Mouse (Mus musculus): ENCODE data around the gene Naa38.
"Not testable (repeated sequence)": the region's sequence is repeated elsewhere in the genome, so short reads cannot be mapped to it uniquely, and the experiment has no call there.

The Naa38 gene

DNA sequence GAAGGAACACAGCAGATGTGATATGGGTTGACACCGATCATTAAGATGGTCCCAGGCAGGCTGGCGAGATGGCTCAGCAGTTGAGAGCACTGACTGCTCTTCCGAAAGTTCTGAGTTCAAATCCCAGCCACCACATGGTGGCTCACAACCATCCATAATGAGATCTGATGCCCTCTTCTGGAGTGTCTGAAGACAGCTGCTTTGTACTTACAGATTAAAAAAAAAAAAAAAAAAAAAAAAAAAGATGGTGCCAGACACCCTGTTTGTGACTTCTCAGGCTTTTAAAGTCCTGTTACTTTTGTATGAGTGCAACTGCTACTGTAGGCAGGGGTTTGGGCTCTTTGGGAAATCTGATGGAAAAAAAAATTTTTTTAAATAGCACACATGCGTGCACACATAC, 6.6 kb upstream of the Naa38 start:
- Histone ChIP-seq H3K27me3 (ENCODE audit: control insufficient read depth, insufficient read depth, low read length, poor library complexity, severe bottlenecking) (no peaks in the 10 kb centered on the region), H3K36me3 (ENCODE audit: control insufficient read depth, insufficient read depth, low read length, poor library complexity, severe bottlenecking) (no peaks in the 10 kb centered on the region)
- DNase-seq (ENCODE audit: low read depth, low spot score) = no peak

DNA sequence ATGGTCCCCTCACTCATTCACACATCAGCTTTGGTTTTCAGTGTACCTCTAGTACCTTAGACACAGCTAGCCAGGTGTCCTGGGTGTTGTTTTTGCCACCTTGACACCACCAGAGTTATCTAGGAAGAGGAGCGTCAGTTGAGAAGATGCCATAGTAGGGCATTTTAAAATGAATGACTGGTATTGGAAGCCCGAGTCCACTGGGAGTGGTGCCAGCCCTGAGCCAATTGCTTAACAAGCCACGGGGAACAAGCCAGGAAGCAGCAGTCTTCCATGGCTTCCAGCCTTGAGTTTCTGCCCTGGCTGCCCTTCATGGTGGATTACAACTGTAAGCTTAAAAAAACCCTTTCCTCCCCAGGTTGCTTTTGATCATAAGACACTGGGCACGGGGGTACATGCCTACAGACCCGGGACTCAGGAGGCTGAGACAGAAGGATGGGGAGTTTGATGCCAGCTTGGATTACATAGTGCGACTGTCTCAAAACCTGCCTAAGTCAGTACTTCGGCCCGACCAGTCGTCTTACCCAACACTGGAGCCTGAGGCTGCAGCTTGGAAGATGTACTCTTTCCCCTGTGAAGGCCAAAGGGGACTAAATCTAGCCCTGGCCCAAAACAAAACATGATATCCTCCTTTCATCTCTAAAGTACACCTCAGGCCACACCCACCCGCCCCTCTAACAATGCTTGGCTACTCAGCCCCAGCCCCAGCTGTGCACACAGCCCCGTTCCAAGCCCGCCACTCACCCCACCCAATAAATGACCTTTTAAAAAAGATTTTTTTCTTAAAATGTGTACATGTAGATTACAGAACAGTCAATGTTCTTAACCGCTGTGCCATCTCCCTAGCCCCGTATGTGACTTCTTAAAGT, 5.5 kb upstream of the Naa38 start:
- no peak for DNase-seq (ENCODE audit: low read depth, low spot score)
- no peaks in the 10 kb centered on the region for H3K27me3 ChIP-seq (ENCODE audit: control insufficient read depth, insufficient read depth, low read length, poor library complexity, severe bottlenecking)
- no peaks in the 10 kb centered on the region for H3K36me3 ChIP-seq (ENCODE audit: control insufficient read depth, insufficient read depth, low read length, poor library complexity, severe bottlenecking)

DNA sequence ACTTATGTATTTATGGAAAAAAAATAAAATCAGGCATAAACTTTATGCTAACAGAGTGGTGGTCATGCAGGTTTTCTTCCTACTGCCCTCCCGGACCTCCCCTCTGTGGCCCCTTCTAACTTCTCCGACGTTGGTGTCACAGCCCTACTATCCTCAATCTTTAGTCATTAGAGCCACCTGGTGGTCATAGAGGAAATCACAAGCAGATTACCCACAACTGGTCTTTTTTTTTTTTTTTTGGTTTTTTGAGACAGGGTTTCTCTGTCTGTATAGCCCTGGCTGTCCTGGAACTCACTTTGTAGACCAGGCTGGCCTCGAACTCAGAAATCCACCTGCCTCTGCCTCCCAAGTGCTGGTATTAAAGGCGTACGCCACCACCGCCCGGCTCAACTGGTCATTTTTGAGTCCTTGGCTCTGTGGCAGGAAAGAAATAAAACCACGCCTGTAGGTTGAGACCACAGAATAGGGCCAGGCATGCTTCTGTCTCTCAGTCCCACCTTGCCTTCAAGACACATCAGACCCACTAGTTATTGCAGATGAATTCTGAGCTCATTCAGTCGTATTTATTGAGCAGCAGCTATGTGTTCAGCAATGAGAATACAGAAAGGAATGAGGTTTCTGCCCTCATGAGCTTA, 4.8 kb upstream of the Naa38 start:
- no peaks in the 10 kb centered on the region for H3K27me3 ChIP-seq (ENCODE audit: control insufficient read depth, insufficient read depth, low read length, poor library complexity, severe bottlenecking)
- peak; percentile 88 for DNase-seq (ENCODE audit: low read depth, low spot score)
- H3K36me3 ChIP-seq (ENCODE audit: control insufficient read depth, insufficient read depth, low read length, poor library complexity, severe bottlenecking) = no peaks in the 10 kb centered on the region

DNA sequence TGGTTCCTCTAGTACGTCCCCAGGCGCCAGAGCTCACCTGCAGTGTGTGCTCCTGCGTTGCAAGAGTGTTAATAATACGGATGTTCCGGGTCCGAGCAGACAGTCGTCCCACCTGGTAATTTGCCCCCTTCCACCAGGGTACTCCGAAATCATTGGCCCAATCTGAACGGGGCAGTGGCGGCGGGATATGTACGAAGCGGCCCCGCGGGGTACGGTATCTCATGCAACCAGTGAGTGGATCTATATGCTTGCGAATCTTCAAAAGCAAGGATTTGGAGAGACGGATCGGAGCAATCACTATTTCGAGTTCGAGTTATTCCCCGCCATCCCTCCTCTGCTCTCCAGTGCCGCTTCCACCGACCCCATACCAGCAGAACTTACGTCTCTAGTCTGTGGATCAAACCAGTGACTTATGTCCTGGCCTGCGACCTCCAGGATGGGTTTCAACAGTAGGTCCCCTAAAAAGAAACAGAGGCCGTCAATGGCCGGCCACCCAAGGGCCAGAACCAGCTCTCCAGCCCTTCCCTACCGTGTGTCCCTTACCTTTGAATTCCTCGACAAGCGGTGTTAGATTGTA, 608 bp upstream of the Naa38 start:
- DNase-seq (ENCODE audit: low read depth, low spot score) = peak; percentile 35
- not testable (repeated sequence) for H3K27me3 ChIP-seq (ENCODE audit: control insufficient read depth, insufficient read depth, low read length, poor library complexity, severe bottlenecking); H3K36me3 ChIP-seq (ENCODE audit: control insufficient read depth, insufficient read depth, low read length, poor library complexity, severe bottlenecking)

DNA sequence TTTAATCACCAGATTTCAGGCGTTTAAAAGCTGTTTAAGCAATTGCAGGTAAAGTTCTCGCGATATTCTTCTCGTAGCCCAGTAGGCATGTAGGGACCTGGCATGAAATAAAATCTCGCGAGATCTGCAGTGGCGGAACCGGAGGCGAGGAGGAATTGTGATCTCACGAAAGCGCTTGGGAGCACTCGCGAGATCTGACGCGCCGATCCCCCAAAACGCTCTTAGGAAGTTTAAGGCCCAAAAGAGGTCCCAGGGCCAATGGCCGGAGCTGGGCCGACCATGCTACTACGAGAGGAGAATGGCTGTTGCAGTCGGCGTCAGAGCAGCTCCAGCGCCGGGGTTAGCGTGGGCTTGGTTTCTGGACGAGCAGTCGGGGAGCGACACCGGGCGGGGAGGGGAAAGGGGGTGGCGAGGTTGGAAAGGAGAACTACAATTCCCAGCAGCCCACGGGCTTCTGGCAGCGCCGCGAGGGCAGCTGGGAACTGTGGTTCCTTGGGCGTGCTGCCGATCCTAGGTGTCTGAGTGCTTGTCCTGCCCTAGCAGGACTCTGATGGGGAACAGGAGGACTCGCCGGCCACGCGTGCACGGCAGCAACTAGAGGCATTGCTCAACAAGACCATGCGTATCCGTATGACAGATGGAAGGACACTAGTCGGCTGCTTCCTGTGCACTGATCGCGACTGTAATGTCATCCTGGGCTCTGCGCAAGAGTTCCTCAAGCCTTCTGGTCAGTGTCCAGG, 517 bp downstream of the Naa38 start:
- peaks cover 2% of the 10 kb centered on the region; the same call in 1 of the 2 replicates for H3K36me3 ChIP-seq (ENCODE audit: control insufficient read depth, insufficient read depth, low read length, poor library complexity, severe bottlenecking)
- peak; percentile 99 for DNase-seq (ENCODE audit: low read depth, low spot score)
- H3K27me3 ChIP-seq (ENCODE audit: control insufficient read depth, insufficient read depth, low read length, poor library complexity, severe bottlenecking) = no peaks in the 10 kb centered on the region

DNA sequence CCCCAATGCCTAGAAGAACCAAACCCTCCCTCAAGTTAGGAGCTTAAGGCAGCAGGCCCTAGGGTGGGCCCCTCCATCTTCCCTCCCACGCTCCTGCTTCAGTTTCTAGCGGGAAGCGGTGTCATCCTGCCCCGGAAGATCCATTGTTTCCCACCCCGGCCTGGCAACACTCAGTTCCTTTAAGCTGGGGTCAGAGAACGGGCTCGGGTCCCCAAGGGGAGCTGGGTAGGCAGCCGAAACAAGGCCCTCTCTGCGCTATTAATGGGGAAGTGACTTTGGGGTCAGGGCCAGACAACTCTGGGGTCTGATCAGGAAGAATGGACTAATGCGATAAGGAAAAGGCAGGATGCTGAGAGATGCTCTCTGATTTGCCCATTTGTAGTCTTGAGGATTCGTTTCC, 1.5 kb downstream of the Naa38 start:
- H3K36me3 ChIP-seq (ENCODE audit: control insufficient read depth, insufficient read depth, low read length, poor library complexity, severe bottlenecking) = peaks cover 2% of the 10 kb centered on the region; the same call in 1 of the 2 replicates
- no peaks in the 10 kb centered on the region for H3K27me3 ChIP-seq (ENCODE audit: control insufficient read depth, insufficient read depth, low read length, poor library complexity, severe bottlenecking)
- peak; percentile 30 for DNase-seq (ENCODE audit: low read depth, low spot score)

DNA sequence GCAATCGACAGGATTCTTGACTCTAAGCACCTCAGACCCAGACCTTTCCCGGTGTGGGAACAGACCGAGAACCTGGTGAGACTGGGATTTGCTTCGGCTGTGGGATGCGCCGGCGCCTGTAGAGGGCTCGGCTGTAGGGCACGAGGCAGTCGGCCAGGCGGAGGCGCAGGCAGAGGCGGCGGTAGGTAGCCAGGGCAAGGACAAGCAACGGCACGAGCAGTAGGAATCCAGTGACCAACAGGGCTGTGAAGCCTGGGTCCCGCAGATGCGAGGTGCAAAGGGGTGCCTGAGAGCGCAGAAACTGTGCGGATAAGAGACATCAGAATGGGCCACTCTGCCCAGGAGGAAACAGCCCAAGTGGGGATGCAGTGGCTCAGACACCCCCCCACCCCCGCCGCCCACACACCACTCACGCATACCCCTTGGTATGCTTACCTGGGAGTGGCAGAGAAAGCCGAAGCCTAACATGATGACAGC, 2.3 kb downstream of the Naa38 start:
- H3K36me3 ChIP-seq (ENCODE audit: control insufficient read depth, insufficient read depth, low read length, poor library complexity, severe bottlenecking) = peaks cover 2% of the 10 kb centered on the region; the same call in 1 of the 2 replicates
- peak; percentile 24 for DNase-seq (ENCODE audit: low read depth, low spot score)
- H3K27me3 ChIP-seq (ENCODE audit: control insufficient read depth, insufficient read depth, low read length, poor library complexity, severe bottlenecking) = no peaks in the 10 kb centered on the region

DNA sequence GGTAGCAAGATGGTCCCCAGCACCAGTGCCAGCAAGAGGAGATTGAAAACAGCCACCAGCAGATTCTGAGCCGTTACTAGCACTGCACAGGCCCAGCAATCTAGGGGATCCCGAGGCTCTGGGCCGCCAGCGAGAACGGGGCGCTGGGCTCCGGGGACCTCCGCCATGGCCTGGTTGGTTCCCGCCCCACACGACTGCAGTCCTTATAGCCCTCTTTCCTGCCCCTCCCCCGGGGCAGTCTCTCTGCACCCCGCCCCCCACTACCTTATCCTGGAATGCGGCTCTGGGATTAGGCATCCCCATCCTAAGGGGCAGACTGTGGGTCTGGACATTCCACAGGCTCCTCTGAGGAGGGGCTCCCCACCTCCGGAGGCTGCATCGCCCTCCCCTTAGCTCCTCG, 2.8 kb downstream of the Naa38 start, which contains the start of gene Tmem88:
Tmem88 (minus strand) TSS at position 176 of the 400 bp plus-strand sequence.
- H3K36me3 ChIP-seq (ENCODE audit: control insufficient read depth, insufficient read depth, low read length, poor library complexity, severe bottlenecking) = peaks cover 2% of the 10 kb centered on the region; the same call in 1 of the 2 replicates
- DNase-seq (ENCODE audit: low read depth, low spot score) = peak; percentile 25
- no peaks in the 10 kb centered on the region for H3K27me3 ChIP-seq (ENCODE audit: control insufficient read depth, insufficient read depth, low read length, poor library complexity, severe bottlenecking)

DNA sequence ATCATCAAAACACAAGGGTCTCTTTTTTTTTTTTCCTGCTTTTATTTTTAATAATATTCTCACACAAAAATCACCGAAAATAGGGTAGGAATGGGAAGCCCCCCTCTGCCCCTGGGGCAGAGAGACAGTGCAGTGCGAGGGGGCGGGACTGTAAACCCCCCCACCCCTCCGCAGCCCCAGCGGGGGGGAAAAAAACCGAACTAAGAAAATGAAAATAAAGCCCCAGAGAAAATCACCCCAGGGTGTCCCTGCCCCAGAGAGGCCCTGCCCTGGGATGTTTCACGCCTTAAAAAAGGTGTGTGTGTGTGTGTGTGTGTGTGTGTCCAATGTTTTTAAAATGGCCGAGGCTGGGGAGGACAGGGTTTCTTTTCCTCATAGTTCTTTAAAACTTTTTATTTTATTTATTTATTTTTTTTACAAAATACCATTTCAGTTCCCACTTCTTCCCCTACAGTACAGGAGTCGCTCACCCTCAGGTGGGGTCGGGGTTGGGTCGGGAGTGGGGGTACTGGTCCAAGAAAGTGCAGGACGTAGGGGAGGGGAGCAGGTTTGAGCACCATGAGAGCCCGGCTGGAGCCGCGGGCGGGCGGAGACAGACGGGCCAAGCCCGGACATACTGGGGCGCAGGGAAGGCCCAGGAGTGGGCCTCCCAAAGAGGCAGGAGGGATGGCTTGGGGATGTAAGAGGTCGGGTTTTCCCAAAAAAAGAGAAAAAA, 3.4 kb downstream of the Naa38 start:
- DNase-seq (ENCODE audit: low read depth, low spot score) = no peak
- Histone ChIP-seq H3K36me3 (ENCODE audit: control insufficient read depth, insufficient read depth, low read length, poor library complexity, severe bottlenecking) (peaks cover 2% of the 10 kb centered on the region), H3K27me3 (ENCODE audit: control insufficient read depth, insufficient read depth, low read length, poor library complexity, severe bottlenecking) (no peaks in the 10 kb centered on the region)

DNA sequence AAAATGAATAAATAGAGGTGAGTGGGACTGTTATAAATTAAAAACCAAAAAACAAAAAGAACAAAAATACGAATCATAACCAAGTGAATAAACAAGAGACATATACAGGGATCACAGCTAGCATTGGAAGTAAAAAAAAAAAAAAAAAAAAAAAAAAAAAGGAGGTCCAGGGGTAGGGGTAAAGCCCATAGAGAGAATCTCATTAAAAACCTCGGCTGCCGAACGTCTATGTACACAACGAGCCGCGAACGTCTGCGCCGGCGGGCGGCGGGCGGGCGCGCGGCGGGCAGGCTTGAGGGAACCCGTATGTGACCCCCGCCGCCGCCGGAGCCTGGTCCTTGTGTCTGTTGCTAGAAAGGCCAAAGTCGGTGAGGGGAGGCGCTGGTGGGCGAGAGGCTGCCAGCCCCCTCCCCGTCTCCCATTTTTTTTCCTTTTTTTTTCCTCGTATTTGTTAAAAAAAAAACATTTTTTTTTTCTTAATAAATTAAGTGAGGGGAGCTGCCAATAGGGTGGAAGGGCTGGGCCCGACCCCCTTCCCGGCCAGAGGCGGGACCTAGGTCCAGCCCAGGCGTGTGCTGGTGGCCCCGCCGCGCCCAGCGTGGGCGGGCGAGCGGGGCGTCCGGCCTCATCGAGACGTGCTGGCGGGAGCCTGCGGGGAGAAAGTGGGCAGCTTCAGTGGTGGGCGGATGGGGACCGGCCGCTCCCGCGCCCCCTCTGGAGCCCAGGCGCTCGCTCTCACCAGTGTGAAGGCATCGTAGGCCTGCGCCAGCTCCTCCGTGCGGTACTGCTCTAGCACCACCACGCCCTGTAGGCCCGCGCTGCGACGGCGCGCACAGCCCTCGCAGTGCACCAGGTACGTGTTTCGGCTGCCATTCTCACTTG, 4.2 kb downstream of the Naa38 start:
- DNase-seq (ENCODE audit: low read depth, low spot score) = peak; percentile 23
- H3K36me3 ChIP-seq (ENCODE audit: control insufficient read depth, insufficient read depth, low read length, poor library complexity, severe bottlenecking) = peaks cover 4% of the 10 kb centered on the region
- H3K27me3 ChIP-seq (ENCODE audit: control insufficient read depth, insufficient read depth, low read length, poor library complexity, severe bottlenecking) = no peaks in the 10 kb centered on the region

DNA sequence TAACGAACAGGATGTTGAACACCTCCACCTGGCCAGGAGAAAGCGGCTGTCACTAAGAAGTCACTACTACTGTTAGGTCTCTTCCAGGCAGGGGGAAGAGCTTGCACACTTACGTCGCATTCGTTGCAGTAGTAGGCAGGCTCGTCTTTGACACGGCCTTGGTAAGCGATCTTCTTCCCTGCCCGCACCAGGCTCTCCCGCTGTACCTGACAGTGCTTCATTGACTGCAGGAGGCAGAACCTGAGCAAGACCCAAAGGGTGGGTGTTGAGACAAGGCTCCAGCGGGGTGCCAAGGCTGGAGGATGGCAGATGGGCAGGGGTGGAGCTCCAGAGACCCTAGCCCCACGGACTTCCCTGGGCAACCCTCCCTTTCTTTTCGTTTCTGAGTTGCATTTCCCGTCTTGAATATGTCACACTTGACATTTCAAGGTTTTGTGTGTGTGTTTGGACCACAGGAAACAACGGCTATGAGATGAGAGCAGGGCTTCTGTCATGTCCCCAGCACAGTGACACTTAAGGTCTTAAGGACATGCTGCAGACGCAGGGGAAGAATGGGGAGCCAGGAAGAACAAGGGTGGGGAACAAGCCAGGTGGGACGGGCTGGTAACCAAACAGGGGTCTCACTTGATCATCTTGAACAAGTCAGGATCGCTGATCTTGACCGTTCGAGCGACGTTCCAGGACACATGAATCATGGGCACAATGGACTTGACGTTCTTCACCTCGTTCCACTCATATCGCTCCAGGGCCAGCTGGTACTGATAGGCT, 5.0 kb downstream of the Naa38 start:
- Histone ChIP-seq H3K36me3 (ENCODE audit: control insufficient read depth, insufficient read depth, low read length, poor library complexity, severe bottlenecking) (peaks cover 10% of the 10 kb centered on the region), H3K27me3 (ENCODE audit: control insufficient read depth, insufficient read depth, low read length, poor library complexity, severe bottlenecking) (no peaks in the 10 kb centered on the region)
- DNase-seq (ENCODE audit: low read depth, low spot score) = peak; percentile 21

DNA sequence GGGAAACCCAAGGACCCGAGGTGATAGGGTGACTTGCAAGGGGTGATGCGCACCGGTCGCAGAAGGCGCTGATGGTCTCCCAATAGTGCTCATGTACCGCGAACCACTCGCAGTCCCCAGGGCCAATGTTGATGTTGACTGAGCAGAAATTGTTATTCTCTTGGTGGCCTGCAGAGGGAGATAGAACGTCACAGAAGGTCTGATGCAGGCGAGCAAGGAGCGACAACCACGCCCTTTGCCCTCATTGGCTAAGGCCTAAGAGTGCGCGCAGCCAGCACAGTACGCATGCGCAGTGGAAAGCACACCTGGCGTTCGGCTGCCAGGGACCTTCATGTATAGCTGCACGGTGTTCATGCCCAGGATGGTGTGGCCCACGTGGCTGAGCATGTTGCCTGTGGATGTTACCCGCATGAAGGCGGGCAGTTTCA, 5.9 kb downstream of the Naa38 start:
- Histone ChIP-seq H3K27me3 (ENCODE audit: control insufficient read depth, insufficient read depth, low read length, poor library complexity, severe bottlenecking) (no peaks in the 10 kb centered on the region), H3K36me3 (ENCODE audit: control insufficient read depth, insufficient read depth, low read length, poor library complexity, severe bottlenecking) (peaks cover 11% of the 10 kb centered on the region)
- peak; percentile 97 for DNase-seq (ENCODE audit: low read depth, low spot score)

DNA sequence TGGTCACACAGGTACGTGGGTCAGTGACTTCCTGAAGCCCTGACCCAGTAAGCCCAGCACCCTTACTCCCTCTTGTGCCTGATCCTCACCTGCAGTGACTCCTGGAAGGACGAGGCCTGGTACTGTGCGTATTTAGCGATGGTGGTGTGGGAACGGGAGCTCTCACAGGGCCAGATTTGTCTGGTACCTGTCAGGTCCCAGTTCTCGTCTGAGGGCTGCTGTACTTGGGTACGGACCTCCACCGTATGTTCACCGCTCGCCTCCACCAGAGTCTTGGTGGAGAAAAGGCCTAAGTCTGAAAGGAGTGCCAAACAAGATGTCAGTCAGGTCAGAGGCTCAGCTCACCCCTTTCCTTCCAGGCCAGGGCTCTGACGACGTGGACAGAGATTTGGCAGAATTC, 6.7 kb downstream of the Naa38 start:
- DNase-seq (ENCODE audit: low read depth, low spot score) = peak; percentile 29
- Histone ChIP-seq H3K36me3 (ENCODE audit: control insufficient read depth, insufficient read depth, low read length, poor library complexity, severe bottlenecking) (peaks cover 11% of the 10 kb centered on the region), H3K27me3 (ENCODE audit: control insufficient read depth, insufficient read depth, low read length, poor library complexity, severe bottlenecking) (no peaks in the 10 kb centered on the region)

Data from splenic B cell, adult 2 months (primary cell).